Mouse (Mus musculus) lung, postnatal 0 days (tissue): ENCODE data around the gene Dusp1.

Experiments
- CTCF ChIP-seq: IDR thresholded peaks from 2 replicates; pipeline ENCODE4 v1.5.1; 2016; ENCODE audit warnings: antibody characterized with exemption, mild to moderate bottlenecking
- EP300 ChIP-seq: IDR thresholded peaks from 2 replicates; pipeline ENCODE4 v1.6.1; 2016; ENCODE audit warnings: antibody characterized with exemption, mild to moderate bottlenecking, control low read depth

DNA sequence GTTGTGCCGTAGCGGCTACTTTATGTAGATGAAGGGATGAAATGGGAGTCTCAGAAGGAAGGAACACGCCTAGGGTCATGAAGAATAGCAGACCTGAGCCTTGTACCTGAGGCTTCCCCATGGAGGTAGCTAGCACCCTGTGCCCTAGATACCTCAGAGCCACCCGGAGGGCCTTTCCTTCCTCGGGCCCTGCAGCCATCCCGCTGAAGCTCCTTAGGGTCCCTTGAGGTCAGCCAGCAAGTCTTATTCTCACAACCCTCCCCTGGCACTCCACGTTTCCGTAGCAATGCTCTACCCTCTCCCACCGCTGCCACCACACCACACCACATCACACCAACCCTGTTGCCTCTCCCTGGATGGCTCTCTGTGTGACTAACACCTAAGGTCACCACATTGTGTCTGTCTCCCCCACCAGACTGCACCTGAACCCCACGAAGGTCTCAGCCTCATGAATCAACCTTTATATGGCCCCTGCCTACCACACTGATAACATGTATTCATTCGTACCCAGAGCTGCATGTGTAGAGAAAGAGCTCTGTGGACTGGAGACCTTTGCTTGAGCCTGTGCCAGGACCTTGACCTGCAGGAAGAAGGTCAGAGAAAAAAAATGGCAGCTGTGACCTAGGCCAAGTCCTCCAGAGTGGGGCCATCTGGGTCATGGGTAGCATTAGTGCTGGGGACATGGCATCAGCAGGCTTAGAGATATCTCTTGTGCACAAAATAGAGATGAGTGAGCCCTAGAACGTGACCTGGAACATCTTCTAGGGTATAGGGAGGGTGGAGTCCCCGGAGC lies 93.6 kb downstream of the Dusp1 start:
- TF ChIP-seq CTCF, result no peak
- TF ChIP-seq EP300, result no peak
